Mouse (Mus musculus): Measurements from ENCODE around the gene Bdkrb1. TPM values are rescaled to one million over a fixed set of nuclear protein-coding genes. Genes with fewer than 3 reads are reported as not detected.

Gene Bdkrb1
- total and polyA plus RNA-seq, 3 experiments = not detected

- TF ChIP-seq TAL1 (conservative IDR thresholded peaks at IDR 0.05; ENCODE audit: low read depth, low read length) (no peak), GATA1 (IDR thresholded peaks at IDR 0.05; ENCODE audit: borderline replicate concordance, low read length) (no peak), CTCF (IDR thresholded peaks at IDR 0.05; ENCODE audit: low read depth, low read length) (no peak), GATA2 (IDR thresholded peaks at IDR 0.05; ENCODE audit: borderline replicate concordance, low read depth, low read length) (no peak), POLR2AphosphoS5 (IDR thresholded peaks at IDR 0.05; ENCODE audit: insufficient replicate concordance, low read depth, low read length) (no peak)
- Histone ChIP-seq H3K4me1 (ENCODE audit: insufficient read depth, low read depth, low read length) (peaks cover 7% of the 10 kb centered on the region; the same call in 1 of the 2 replicates), H3K27me3 (ENCODE audit: insufficient read depth, low read length) (no peaks in the 10 kb centered on the region), H3K9me3 (replicated peaks) (no peaks in the 10 kb centered on the region), H3K4me3 (ENCODE audit: low read depth, low read length) (no peak overlapping the region), H3K36me3 (replicated peaks) (peaks cover 85% of the 10 kb centered on the region)
- DNase-seq (ENCODE audit: low spot score) (no peak), ATAC-seq (ENCODE audit: extremely low read depth, insufficient number of reproducible peaks, low FRiP score, poor library complexity, severe bottlenecking) (no peak)
Measured at GRCm38 (mm10) chr12:105622981-105623539, 20.2 kb downstream of the Bdkrb1 start.

GRCm38 (mm10) chr12:105625798-105626197 lies 22.9 kb downstream of the Bdkrb1 start:
- ATAC-seq (ENCODE audit: extremely low read depth, insufficient number of reproducible peaks, low FRiP score, poor library complexity, severe bottlenecking) (no peak), DNase-seq (ENCODE audit: low spot score) (no peak)
- TF ChIP-seq CTCF (IDR thresholded peaks at IDR 0.05; ENCODE audit: low read depth, low read length) (no peak), GATA1 (IDR thresholded peaks at IDR 0.05; ENCODE audit: borderline replicate concordance, low read length) (no peak), TAL1 (conservative IDR thresholded peaks at IDR 0.05; ENCODE audit: low read depth, low read length) (no peak), POLR2AphosphoS5 (IDR thresholded peaks at IDR 0.05; ENCODE audit: insufficient replicate concordance, low read depth, low read length) (no peak), GATA2 (IDR thresholded peaks at IDR 0.05; ENCODE audit: borderline replicate concordance, low read depth, low read length) (no peak)
- Histone ChIP-seq H3K36me3 (replicated peaks) (peaks cover 72% of the 10 kb centered on the region), H3K9me3 (replicated peaks) (peaks cover 2% of the 10 kb centered on the region; the same call in 1 of the 2 replicates), H3K4me3 (ENCODE audit: low read depth, low read length) (no peak overlapping the region), H3K4me1 (ENCODE audit: insufficient read depth, low read depth, low read length) (peaks cover 2% of the 10 kb centered on the region; the same call in 1 of the 2 replicates), H3K27me3 (ENCODE audit: insufficient read depth, low read length) (no peaks in the 10 kb centered on the region)

DNA sequence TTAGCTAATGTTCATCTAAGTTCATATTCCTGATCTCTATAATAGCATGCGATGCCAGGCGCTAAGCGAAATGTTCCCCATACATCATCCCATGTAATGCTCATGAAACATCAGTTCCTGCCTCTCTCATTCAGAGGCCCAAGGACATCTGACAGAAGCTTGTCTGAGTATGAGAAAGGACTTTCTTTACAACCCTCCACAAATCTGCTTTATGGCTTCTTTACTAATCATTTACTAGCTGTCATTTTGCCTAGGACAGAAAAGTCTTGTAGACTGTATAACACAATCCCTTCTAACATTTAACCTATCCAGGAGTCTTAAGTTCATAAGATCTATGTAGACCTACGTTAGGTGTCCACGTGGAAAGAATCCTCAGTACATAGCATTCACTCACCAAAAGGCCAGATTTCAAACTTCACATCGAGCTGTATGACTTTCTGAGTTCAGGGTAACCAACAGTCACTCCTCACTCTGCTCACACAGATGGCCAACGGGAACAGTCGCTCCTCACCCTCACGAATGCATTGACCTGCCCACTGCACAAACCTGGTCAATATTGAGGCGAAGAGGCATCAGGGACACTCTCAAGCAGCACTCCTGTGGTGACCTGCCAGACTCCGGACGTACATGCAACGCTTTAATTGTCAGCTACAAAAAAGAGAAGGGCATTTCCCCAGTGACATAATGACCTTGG lies 31.6 kb downstream of the Bdkrb1 start:
- DNase-seq (ENCODE audit: low spot score) = no peak
- no peak overlapping the region for H3K4me3 ChIP-seq (ENCODE audit: low read depth, low read length)
- peaks cover 86% of the 10 kb centered on the region for H3K36me3 ChIP-seq (replicated peaks)
- ATAC-seq (ENCODE audit: extremely low read depth, insufficient number of reproducible peaks, low FRiP score, poor library complexity, severe bottlenecking) = no peak
- TF ChIP-seq POLR2AphosphoS5 (IDR thresholded peaks at IDR 0.05; ENCODE audit: insufficient replicate concordance, low read depth, low read length) (no peak), GATA1 (IDR thresholded peaks at IDR 0.05; ENCODE audit: borderline replicate concordance, low read length) (no peak), CTCF (IDR thresholded peaks at IDR 0.05; ENCODE audit: low read depth, low read length) (no peak), GATA2 (IDR thresholded peaks at IDR 0.05; ENCODE audit: borderline replicate concordance, low read depth, low read length) (no peak), TAL1 (conservative IDR thresholded peaks at IDR 0.05; ENCODE audit: low read depth, low read length) (no peak)
- peaks cover 15% of the 10 kb centered on the region for H3K9me3 ChIP-seq (replicated peaks)
- H3K4me1 ChIP-seq (ENCODE audit: insufficient read depth, low read depth, low read length) = 0 out of 2 replicates have a peak, but pooled peaks cover 2% of the 10 kb centered on the region
- no peaks in the 10 kb centered on the region for H3K27me3 ChIP-seq (ENCODE audit: insufficient read depth, low read length)

- Histone ChIP-seq H3K4me1 (ENCODE audit: insufficient read depth, low read depth, low read length) (0 out of 2 replicates have a peak, but pooled peaks cover 2% of the 10 kb centered on the region), H3K27me3 (ENCODE audit: insufficient read depth, low read length) (no peaks in the 10 kb centered on the region), H3K9me3 (replicated peaks) (peaks cover 6% of the 10 kb centered on the region; the same call in 1 of the 2 replicates), H3K36me3 (replicated peaks) (peaks cover 98% of the 10 kb centered on the region), H3K4me3 (ENCODE audit: low read depth, low read length) (no peak overlapping the region)
- TF ChIP-seq CTCF (IDR thresholded peaks at IDR 0.05; ENCODE audit: low read depth, low read length) (no peak), TAL1 (conservative IDR thresholded peaks at IDR 0.05; ENCODE audit: low read depth, low read length) (no peak), POLR2AphosphoS5 (IDR thresholded peaks at IDR 0.05; ENCODE audit: insufficient replicate concordance, low read depth, low read length) (no peak), GATA2 (IDR thresholded peaks at IDR 0.05; ENCODE audit: borderline replicate concordance, low read depth, low read length) (no peak), GATA1 (IDR thresholded peaks at IDR 0.05; ENCODE audit: borderline replicate concordance, low read length) (no peak)
- ATAC-seq (ENCODE audit: extremely low read depth, insufficient number of reproducible peaks, low FRiP score, poor library complexity, severe bottlenecking) (no peak), DNase-seq (ENCODE audit: low spot score) (no peak)
Measured at GRCm38 (mm10) chr12:105636551-105636950, 33.7 kb downstream of the Bdkrb1 start.

DNA sequence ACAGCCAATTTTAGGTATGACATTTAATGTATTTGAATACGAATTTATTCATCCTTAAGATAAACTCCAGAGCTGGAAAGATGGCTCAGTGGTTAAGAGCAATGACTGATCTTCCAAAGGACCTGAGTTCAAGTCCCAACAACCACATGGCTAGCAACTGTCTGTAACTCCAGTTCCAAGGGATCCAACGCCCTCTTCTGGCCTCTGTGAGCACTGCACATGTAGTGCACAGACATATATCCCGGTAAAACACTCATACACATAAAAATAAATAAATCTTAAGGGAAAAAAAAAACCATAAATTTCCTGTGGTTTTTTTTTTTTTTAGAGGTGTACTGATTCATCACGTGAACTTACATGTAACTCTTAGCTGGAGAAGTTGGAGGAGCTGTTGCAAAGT lies 34.7 kb downstream of the Bdkrb1 start:
- H3K4me3 ChIP-seq (ENCODE audit: low read depth, low read length) = no peak overlapping the region
- DNase-seq (ENCODE audit: low spot score) = no peak
- TF ChIP-seq GATA2 (IDR thresholded peaks at IDR 0.05; ENCODE audit: borderline replicate concordance, low read depth, low read length) (no peak), CTCF (IDR thresholded peaks at IDR 0.05; ENCODE audit: low read depth, low read length) (peak; percentile 47; the same call in 1 of the 2 replicates), GATA1 (IDR thresholded peaks at IDR 0.05; ENCODE audit: borderline replicate concordance, low read length) (no peak), TAL1 (conservative IDR thresholded peaks at IDR 0.05; ENCODE audit: low read depth, low read length) (no peak), POLR2AphosphoS5 (IDR thresholded peaks at IDR 0.05; ENCODE audit: insufficient replicate concordance, low read depth, low read length) (no peak)
- peaks cover 3% of the 10 kb centered on the region; the same call in 1 of the 2 replicates for H3K9me3 ChIP-seq (replicated peaks)
- H3K4me1 ChIP-seq (ENCODE audit: insufficient read depth, low read depth, low read length) = 0 out of 2 replicates have a peak, but pooled peaks cover 2% of the 10 kb centered on the region
- H3K36me3 ChIP-seq (replicated peaks) = peaks cover 98% of the 10 kb centered on the region
- no peak for ATAC-seq (ENCODE audit: extremely low read depth, insufficient number of reproducible peaks, low FRiP score, poor library complexity, severe bottlenecking)
- H3K27me3 ChIP-seq (ENCODE audit: insufficient read depth, low read length) = no peaks in the 10 kb centered on the region

DNA sequence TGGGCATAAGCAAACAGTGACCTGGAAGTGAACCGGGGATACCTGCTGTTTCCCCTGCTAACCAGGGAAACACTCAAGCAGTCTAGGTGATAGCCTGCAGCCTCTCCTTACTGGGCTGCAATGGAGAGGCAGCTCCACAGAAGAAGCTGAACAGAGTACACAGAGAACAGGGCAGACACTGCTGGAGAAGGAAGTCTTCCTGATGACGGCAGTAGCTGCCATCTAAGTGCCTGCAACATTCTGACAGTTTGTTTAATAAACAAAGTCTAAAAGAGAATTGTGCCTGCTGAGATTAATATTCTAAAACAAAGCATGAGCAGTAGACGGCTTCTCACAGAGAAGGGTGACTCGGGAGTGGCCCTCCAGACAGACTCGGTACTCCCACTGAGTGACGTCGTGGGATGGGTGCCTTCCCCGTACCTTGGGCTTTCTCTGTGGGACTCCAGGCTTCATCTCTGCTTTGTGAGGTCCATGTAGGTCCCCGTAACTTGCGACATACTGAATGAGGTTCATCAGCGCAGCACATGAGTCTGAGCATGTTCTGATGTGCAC lies 40.0 kb downstream of the Bdkrb1 start:
- Histone ChIP-seq H3K4me1 (ENCODE audit: insufficient read depth, low read depth, low read length) (no peaks in the 10 kb centered on the region), H3K4me3 (ENCODE audit: low read depth, low read length) (no peak overlapping the region), H3K27me3 (ENCODE audit: insufficient read depth, low read length) (no peaks in the 10 kb centered on the region), H3K9me3 (replicated peaks) (no peaks in the 10 kb centered on the region), H3K36me3 (replicated peaks) (peaks cover 98% of the 10 kb centered on the region)
- DNase-seq (ENCODE audit: low spot score) (no peak), ATAC-seq (ENCODE audit: extremely low read depth, insufficient number of reproducible peaks, low FRiP score, poor library complexity, severe bottlenecking) (no peak)
- TF ChIP-seq GATA2 (IDR thresholded peaks at IDR 0.05; ENCODE audit: borderline replicate concordance, low read depth, low read length) = no peak
- TF ChIP-seq CTCF (IDR thresholded peaks at IDR 0.05; ENCODE audit: low read depth, low read length) = no peak
- TF ChIP-seq GATA1 (IDR thresholded peaks at IDR 0.05; ENCODE audit: borderline replicate concordance, low read length) = no peak
- TF ChIP-seq TAL1 (conservative IDR thresholded peaks at IDR 0.05; ENCODE audit: low read depth, low read length) = no peak
- no peak for TF ChIP-seq POLR2AphosphoS5 (IDR thresholded peaks at IDR 0.05; ENCODE audit: insufficient replicate concordance, low read depth, low read length)

Other genes with a start within 250 kb of the Bdkrb1 start
- not detected in 2 replicates for gene D430019H16Rik, start 149.2 kb upstream of the Bdkrb1 start, total RNA-seq (2014; fragmentation: Nextera tagmentation)
- gene D430019H16Rik, start 149.2 kb upstream of the Bdkrb1 start, total RNA-seq (2017) = 0.05 TPM in 1 of 2 replicates, not detected in the other
- not detected in 2 replicates for gene D430019H16Rik, start 149.2 kb upstream of the Bdkrb1 start, polyA plus RNA-seq (2012)
- gene Bdkrb2, start 39.9 kb upstream of the Bdkrb1 start, total RNA-seq (2014; fragmentation: Nextera tagmentation) = not detected in 2 replicates
- gene Bdkrb2, start 39.9 kb upstream of the Bdkrb1 start, total RNA-seq (2017) = 0.05 and 0.06 TPM in 2 replicates
- gene Bdkrb2, start 39.9 kb upstream of the Bdkrb1 start, polyA plus RNA-seq (2012) = 0.01 TPM in 1 of 2 replicates, not detected in the other
- gene Gskip, start 81.7 kb downstream of the Bdkrb1 start, total RNA-seq (2014; fragmentation: Nextera tagmentation) = 34.6 and 37.2 TPM in 2 replicates
- gene Gskip, start 81.7 kb downstream of the Bdkrb1 start, total RNA-seq (2017) = 37.2 and 38.9 TPM in 2 replicates
- gene Gskip, start 81.7 kb downstream of the Bdkrb1 start, polyA plus RNA-seq (2012) = 2.9 and 3.3 TPM in 2 replicates
- 128 and 135 TPM in 2 replicates for gene Atg2b, start 82.1 kb downstream of the Bdkrb1 start, total RNA-seq (2014; fragmentation: Nextera tagmentation)
- 59.3 and 62.0 TPM in 2 replicates for gene Atg2b, start 82.1 kb downstream of the Bdkrb1 start, total RNA-seq (2017)
- 21.1 and 22.0 TPM in 2 replicates for gene Atg2b, start 82.1 kb downstream of the Bdkrb1 start, polyA plus RNA-seq (2012)
- gene Ak7, start 102.9 kb downstream of the Bdkrb1 start, total RNA-seq (2014; fragmentation: Nextera tagmentation) = 1.4 and 3.7 TPM in 2 replicates
- gene Ak7, start 102.9 kb downstream of the Bdkrb1 start, total RNA-seq (2017) = 0.23 and 0.44 TPM in 2 replicates
- 0.18 and 0.19 TPM in 2 replicates for gene Ak7, start 102.9 kb downstream of the Bdkrb1 start, polyA plus RNA-seq (2012)
- 625 and 650 TPM in 2 replicates for gene Papola, start 181.6 kb downstream of the Bdkrb1 start, total RNA-seq (2014; fragmentation: Nextera tagmentation)
- 232 and 258 TPM in 2 replicates for gene Papola, start 181.6 kb downstream of the Bdkrb1 start, total RNA-seq (2017)
- gene Papola, start 181.6 kb downstream of the Bdkrb1 start, polyA plus RNA-seq (2012) = 661 and 673 TPM in 2 replicates